Mouse (Mus musculus) liver, adult 2 months (tissue): Measurements from ENCODE around the gene Tesmin. TPM values are rescaled to one million over a fixed set of nuclear protein-coding genes. Genes with fewer than 3 reads are reported as not detected.

Experiments
- DNase-seq: peaks from one replicate; pipeline ENCODE4 v3.0.0-alpha.2; 2011; ENCODE audit warnings: low read depth, low spot score; ENCODE audit errors: extremely low read depth
- H3K27ac ChIP-seq: fragments of 200-500 bp; replicated peaks from 2 replicates; pipeline ENCODE4 v1.5.1; 2012; ENCODE audit warnings: low read depth, mild to moderate bottlenecking, control low read depth, inconsistent platforms, low read length; ENCODE audit not compliant: insufficient read depth
- H3K27me3 ChIP-seq: fragments of 200-500 bp; 2 replicates; pipeline ENCODE4 v1.6.1; 2012; ENCODE audit warnings: mild to moderate bottlenecking, moderate library complexity, low read length, inconsistent platforms; ENCODE audit not compliant: control insufficient read depth, insufficient read depth
- H3K36me3 ChIP-seq: fragments of 200-500 bp; 2 replicates; pipeline ENCODE4 v1.6.1; 2012; ENCODE audit warnings: low read length, inconsistent platforms; ENCODE audit not compliant: control insufficient read depth, insufficient read depth
- H3K4me1 ChIP-seq: fragments of 200-500 bp; 2 replicates; pipeline ENCODE4 v1.6.1; 2011; ENCODE audit warnings: low read length; ENCODE audit not compliant: control insufficient read depth, insufficient read depth
- H3K4me3 ChIP-seq: fragments of 200-500 bp; 2 replicates; pipeline ENCODE4 v1.5.1; 2011; ENCODE audit warnings: low read depth, mild to moderate bottlenecking, control low read depth, low read length, moderate library complexity; ENCODE audit not compliant: insufficient read depth
- H3K79me2 ChIP-seq: fragments of 200-500 bp; 2 replicates; pipeline ENCODE4 v1.6.1; 2012; ENCODE audit warnings: inconsistent platforms, mild to moderate bottlenecking, low read length, moderate library complexity; ENCODE audit not compliant: control insufficient read depth, insufficient read depth
- H3K9ac ChIP-seq: fragments of 200-500 bp; 2 replicates; pipeline ENCODE4 v1.6.1; 2012; ENCODE audit warnings: low read depth, mild to moderate bottlenecking, control low read depth, inconsistent platforms, low read length
- CTCF ChIP-seq: fragments of 200-500 bp; IDR thresholded peaks from 2 replicates; pipeline ENCODE4 v1.5.1; 2011; ENCODE audit warnings: low read depth, low read length, control low read depth
- POLR2A ChIP-seq: fragments of 200-500 bp; IDR thresholded peaks from 2 replicates; pipeline ENCODE4 v1.6.1; 2011; ENCODE audit warnings: low read length, control low read depth; ENCODE audit not compliant: insufficient read depth; ENCODE audit errors: extremely low read depth
- WGBS: fragments of 180-500 bp; shearing (Covaris S2); methylation state at CpG from one replicate; pipeline ENCODE4 v1.1.7; 2018; 5-methylcytosine and 5-hydroxymethylcytosine counted together
- polyA plus RNA-seq: library from polyadenylated mRNA; depleted of rRNA; stranded (reverse); fragments of >200 nt; gene quantifications from 2 replicates; pipeline ENCODE4 v1.2.3, GENCODE M21; 2012
- total RNA-seq: library from RNA; depleted of rRNA; stranded (reverse); fragments of >200 nt; gene quantifications from 2 replicates; pipeline ENCODE4 v1.2.3, GENCODE M21; 2014

The Tesmin gene
- total and polyA plus RNA-seq, 2 experiments, result 0.33 to 0.46 TPM

- DNase-seq, result no peak
- 97% methylated on average over 4 of the region's 4 CpGs for WGBS
- TF ChIP-seq CTCF (no peak), POLR2A (no peak)
These were observed 11.4 kb downstream of the Tesmin start for GRCm38 (mm10) chr19:3400057-3400456.

GRCm38 (mm10) chr19:3401504-3401903, 12.8 kb downstream of the Tesmin start:
- H3K9ac ChIP-seq, result no peak overlapping the region
- no peaks in the 10 kb centered on the region for H3K27me3 ChIP-seq
- no peak overlapping the region for H3K27ac ChIP-seq
- no peaks in the 10 kb centered on the region for H3K79me2 ChIP-seq
- no peak overlapping the region for H3K4me3 ChIP-seq
- 93% methylated on average over 7 of the region's 7 CpGs for WGBS
- H3K4me1 ChIP-seq, result no peaks in the 10 kb centered on the region
- TF ChIP-seq CTCF (no peak), POLR2A (no peak)
- peaks cover 3% of the 10 kb centered on the region; the same call in 1 of the 2 replicates for H3K36me3 ChIP-seq
- DNase-seq, result no peak

More at GRCm38 (mm10) chr19:3400057-3400456, 11.4 kb downstream of the Tesmin start:
- Histone ChIP-seq H3K27ac (no peak overlapping the region), H3K4me1 (no peaks in the 10 kb centered on the region), H3K79me2 (no peaks in the 10 kb centered on the region), H3K9ac (no peak overlapping the region), H3K36me3 (peaks cover 3% of the 10 kb centered on the region; the same call in 1 of the 2 replicates), H3K27me3 (no peaks in the 10 kb centered on the region), H3K4me3 (no peak overlapping the region)

- Histone ChIP-seq H3K36me3 (peaks cover 3% of the 10 kb centered on the region; the same call in 1 of the 2 replicates), H3K79me2 (no peaks in the 10 kb centered on the region), H3K27ac (no peak overlapping the region), H3K4me1 (no peaks in the 10 kb centered on the region), H3K4me3 (no peak overlapping the region), H3K9ac (no peak overlapping the region), H3K27me3 (no peaks in the 10 kb centered on the region)
- no peak for DNase-seq
- 81% methylated on average over 7 of the region's 7 CpGs for WGBS
- no peak for TF ChIP-seq CTCF
- no peak for TF ChIP-seq POLR2A
These were observed 13.3 kb downstream of the Tesmin start for GRCm38 (mm10) chr19:3401943-3402342.

GRCm38 (mm10) chr19:3402390-3402789, 13.7 kb downstream of the Tesmin start:
- H3K4me1 ChIP-seq, result no peaks in the 10 kb centered on the region
- H3K27me3 ChIP-seq, result no peaks in the 10 kb centered on the region
- H3K27ac ChIP-seq, result no peak overlapping the region
- H3K79me2 ChIP-seq, result no peaks in the 10 kb centered on the region
- H3K36me3 ChIP-seq, result peaks cover 3% of the 10 kb centered on the region; the same call in 1 of the 2 replicates
- no peak overlapping the region for H3K4me3 ChIP-seq
- no peak overlapping the region for H3K9ac ChIP-seq
- 89% methylated on average over 6 of the region's 6 CpGs for WGBS
- no peak for DNase-seq
- no peak for TF ChIP-seq POLR2A
- no peak for TF ChIP-seq CTCF

- no peak overlapping the region for H3K4me3 ChIP-seq
- TF ChIP-seq CTCF, result no peak
- no peak for TF ChIP-seq POLR2A
- no peaks in the 10 kb centered on the region for H3K27me3 ChIP-seq
- H3K4me1 ChIP-seq, result no peaks in the 10 kb centered on the region
- no peaks in the 10 kb centered on the region for H3K79me2 ChIP-seq
- no peak overlapping the region for H3K27ac ChIP-seq
- no peak for DNase-seq
- WGBS, result 91% methylated on average over 7 of the region's 7 CpGs
- no peak overlapping the region for H3K9ac ChIP-seq
- H3K36me3 ChIP-seq, result peaks cover 3% of the 10 kb centered on the region; the same call in 1 of the 2 replicates
These were observed 15.4 kb downstream of the Tesmin start for GRCm38 (mm10) chr19:3404030-3404429.

- H3K9ac ChIP-seq, result no peak overlapping the region
- no peaks in the 10 kb centered on the region for H3K79me2 ChIP-seq
- no peaks in the 10 kb centered on the region for H3K4me1 ChIP-seq
- H3K36me3 ChIP-seq, result peaks cover 3% of the 10 kb centered on the region; the same call in 1 of the 2 replicates
- no peak for DNase-seq
- H3K27me3 ChIP-seq, result no peaks in the 10 kb centered on the region
- TF ChIP-seq POLR2A (no peak), CTCF (no peak)
- no peak overlapping the region for H3K27ac ChIP-seq
- WGBS, result 81% methylated on average over 1 of the region's 1 CpGs
- no peak overlapping the region for H3K4me3 ChIP-seq
These were observed 17.0 kb downstream of the Tesmin start for GRCm38 (mm10) chr19:3405531-3406281.
